Mouse (Mus musculus) liver, postnatal 0 days (tissue): ENCODE measurements around the gene Mug2. TPM values are rescaled to one million over a fixed set of nuclear protein-coding genes. Genes with fewer than 3 reads are reported as not detected.
"Not testable (repeated sequence)": the region's sequence is repeated elsewhere in the genome, so short reads cannot be mapped to it uniquely, and the experiment has no call there.

ENCODE experiments used
- ATAC-seq: fragments of 200-750 bp; cut with Nextera tagmentation; 2 replicates; pipeline ENCODE4 v1.8.0; 2017; ENCODE audit warnings: mild to moderate bottlenecking, moderate library complexity
- DNase-seq: peaks from one replicate; pipeline ENCODE4 v3.0.0-alpha.2; 2016
- H3K27ac ChIP-seq: fragments of 300-500 bp; sonication (generic); 2 replicates; pipeline ENCODE4 v1.5.1; 2014; ENCODE audit warnings: antibody characterized with exemption, moderate library complexity, mild to moderate bottlenecking, low read depth
- H3K27me3 ChIP-seq: fragments of 300-500 bp; sonication (generic); 2 replicates; pipeline ENCODE4 v1.6.1; 2014; ENCODE audit warnings: low read length, control low read depth, mixed read lengths; ENCODE audit not compliant: insufficient read depth
- H3K36me3 ChIP-seq: fragments of 300-500 bp; sonication (generic); replicated peaks from 2 replicates; pipeline ENCODE4 v1.6.1; 2014; ENCODE audit warnings: mild to moderate bottlenecking, control low read depth, low read length, moderate library complexity, mixed read lengths; ENCODE audit not compliant: insufficient read depth
- H3K4me1 ChIP-seq: fragments of 300-500 bp; sonication (generic); 2 replicates; pipeline ENCODE4 v1.6.1; 2014; ENCODE audit warnings: antibody characterized with exemption, mild to moderate bottlenecking, control low read depth; ENCODE audit not compliant: insufficient read depth
- H3K4me2 ChIP-seq: fragments of 300-500 bp; sonication (generic); 2 replicates; pipeline ENCODE4 v1.6.1; 2014; ENCODE audit warnings: low read depth, mild to moderate bottlenecking, low read length, moderate library complexity, mixed read lengths
- H3K4me3 ChIP-seq: fragments of 300-500 bp; sonication (generic); 2 replicates; pipeline ENCODE4 v1.5.1; 2014; ENCODE audit warnings: low read depth, low read length
- H3K9ac ChIP-seq: fragments of 300-500 bp; sonication (generic); replicated peaks from 2 replicates; pipeline ENCODE4 v1.6.1; 2014; ENCODE audit warnings: mild to moderate bottlenecking, moderate library complexity
- H3K9me3 ChIP-seq: fragments of 300-500 bp; sonication (generic); 2 replicates; pipeline ENCODE4 v1.6.1; 2016; ENCODE audit warnings: mild to moderate bottlenecking, control low read depth, low read length, mixed read lengths
- CTCF ChIP-seq: sonication (generic); IDR thresholded peaks from 2 replicates; pipeline ENCODE4 v1.5.1; 2016; ENCODE audit warnings: antibody characterized with exemption, low read depth
- EP300 ChIP-seq: IDR thresholded peaks from 2 replicates; pipeline ENCODE4 v1.6.1; 2016; ENCODE audit warnings: antibody characterized with exemption, low read depth, mild to moderate bottlenecking
- WGBS: fragments of 180-500 bp; shearing (Covaris S2); extraction: QIAGEN DNeasy Blood & Tissue Kit; methylation state at CpG from one replicate; pipeline ENCODE4 v1.1.7; 2014; ENCODE audit not compliant: insufficient replicate concordance; 5-methylcytosine and 5-hydroxymethylcytosine counted together
- polyA plus RNA-seq: library from polyadenylated mRNA; unstranded; fragments of >200 nt; fragmentation: Nextera tagmentation; extraction: Ambion mirVana; gene quantifications from 2 replicates; pipeline ENCODE4 v1.2.1, GENCODE M21; 2015

Gene Mug2
- polyA plus RNA-seq: 1.3 and 1.8 TPM in 2 replicates

- not testable (repeated sequence) for H3K9ac ChIP-seq, ATAC-seq, H3K27ac ChIP-seq, DNase-seq, H3K4me3 ChIP-seq, H3K4me2 ChIP-seq, H3K27me3 ChIP-seq, H3K9me3 ChIP-seq, H3K36me3 ChIP-seq, H3K4me1 ChIP-seq
- WGBS: no CpG with 5 or more reads among the region's 3 CpGs
Observed at GRCm38 (mm10) chr6:122006461-122006860, at the start of gene Mug2. Gene Mug2, plus strand, starts transcription at chr6:122006761.

GRCm38 (mm10) chr6:121957803-121958349 is 48.7 kb upstream of the Mug2 start:
- H3K9me3 ChIP-seq, H3K27me3 ChIP-seq, H3K36me3 ChIP-seq, H3K4me1 ChIP-seq, DNase-seq, ATAC-seq, H3K4me3 ChIP-seq, H3K9ac ChIP-seq, H3K4me2 ChIP-seq, H3K27ac ChIP-seq: not testable (repeated sequence)
- WGBS: 84% methylated on average over 16 of the region's 16 CpGs

GRCm38 (mm10) chr6:121975701-121976100 is 30.9 kb upstream of the Mug2 start:
- Histone ChIP-seq H3K9ac (no peak overlapping the region), H3K27me3 (no peaks in the 10 kb centered on the region), H3K4me1 (no peaks in the 10 kb centered on the region), H3K36me3 (no peaks in the 10 kb centered on the region), H3K9me3 (no peaks in the 10 kb centered on the region), H3K4me2 (no peak overlapping the region), H3K4me3 (no peak overlapping the region), H3K27ac (no peak overlapping the region)
- WGBS: 70% methylated on average over 7 of the region's 7 CpGs
- no peak for TF ChIP-seq EP300
- TF ChIP-seq CTCF: no peak
- no peak for DNase-seq
- no peak for ATAC-seq

GRCm38 (mm10) chr6:122100904-122101303 is 94.3 kb downstream of the Mug2 start:
- H3K4me1 ChIP-seq: no peaks in the 10 kb centered on the region
- H3K4me2 ChIP-seq: no peak overlapping the region
- no peak overlapping the region for H3K4me3 ChIP-seq
- no peaks in the 10 kb centered on the region for H3K27me3 ChIP-seq
- no peak overlapping the region for H3K9ac ChIP-seq
- H3K36me3 ChIP-seq: no peaks in the 10 kb centered on the region
- no peak for ATAC-seq
- WGBS: 73% methylated on average over 4 of the region's 4 CpGs
- H3K27ac ChIP-seq: no peak overlapping the region
- no peak for DNase-seq
- no peak for TF ChIP-seq CTCF
- no peak for TF ChIP-seq EP300
- H3K9me3 ChIP-seq: no peaks in the 10 kb centered on the region

DNA sequence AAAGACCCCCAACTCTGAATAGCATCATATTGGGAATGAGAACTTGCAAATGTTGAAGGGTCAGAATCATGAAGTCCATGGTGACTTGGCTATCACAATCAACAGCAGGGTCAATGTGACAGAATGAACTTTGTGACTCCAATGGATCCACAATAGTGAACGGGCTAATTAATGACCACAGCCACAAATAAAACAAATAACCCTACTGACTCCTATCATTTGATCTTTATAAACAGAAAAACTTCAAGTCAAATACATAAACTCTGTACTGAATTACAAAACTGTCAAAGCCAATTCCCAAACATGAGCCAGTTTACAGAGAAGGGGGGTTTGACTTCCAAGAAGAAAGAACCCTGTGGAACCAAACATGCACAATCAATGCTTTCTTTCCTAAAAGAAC is 95.1 kb downstream of the Mug2 start:
- Histone ChIP-seq H3K27ac (no peak overlapping the region), H3K9me3 (no peaks in the 10 kb centered on the region), H3K9ac (no peak overlapping the region), H3K4me3 (no peak overlapping the region), H3K4me1 (no peaks in the 10 kb centered on the region), H3K4me2 (no peak overlapping the region), H3K27me3 (no peaks in the 10 kb centered on the region), H3K36me3 (no peaks in the 10 kb centered on the region)
- TF ChIP-seq CTCF: no peak
- DNase-seq (no peak), ATAC-seq (no peak)
- WGBS: 59% methylated on average over 1 of the region's 1 CpGs

DNA sequence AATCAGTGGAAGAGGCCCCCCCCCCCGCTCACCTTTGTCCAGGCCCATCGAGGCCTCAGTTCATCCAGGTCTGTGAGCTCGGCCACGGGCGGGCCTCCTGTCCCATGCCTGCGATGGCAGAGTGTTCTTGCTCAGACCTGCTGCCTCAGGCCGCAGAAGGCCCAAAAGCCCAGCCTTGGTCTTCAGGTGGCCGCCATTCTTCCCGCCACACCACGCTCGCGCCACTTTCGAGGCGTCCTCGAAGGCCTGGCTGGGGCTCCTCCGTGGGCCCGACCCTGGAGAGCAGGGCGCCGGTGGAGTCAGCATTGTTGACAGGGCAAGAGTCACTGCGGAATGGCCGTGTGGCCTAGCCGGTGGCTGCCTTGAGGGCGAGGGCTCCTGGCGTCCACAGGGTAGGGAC is 110.4 kb downstream of the Mug2 start:
- H3K9ac ChIP-seq: no peak overlapping the region
- DNase-seq (no peak), ATAC-seq (no peak)
- H3K27me3 ChIP-seq: no peaks in the 10 kb centered on the region
- TF ChIP-seq EP300: no peak
- TF ChIP-seq CTCF: no peak
- H3K4me2 ChIP-seq: no peak overlapping the region
- WGBS: 79% methylated on average over 24 of the region's 24 CpGs
- no peaks in the 10 kb centered on the region for H3K9me3 ChIP-seq
- H3K4me1 ChIP-seq: no peaks in the 10 kb centered on the region
- no peaks in the 10 kb centered on the region for H3K36me3 ChIP-seq
- no peak overlapping the region for H3K4me3 ChIP-seq
- no peak overlapping the region for H3K27ac ChIP-seq

- ATAC-seq: no peak
- H3K9me3 ChIP-seq: no peaks in the 10 kb centered on the region
- no peak overlapping the region for H3K4me3 ChIP-seq
- no peak overlapping the region for H3K27ac ChIP-seq
- H3K4me2 ChIP-seq: no peak overlapping the region
- no peak overlapping the region for H3K9ac ChIP-seq
- DNase-seq: no peak
- no peaks in the 10 kb centered on the region for H3K4me1 ChIP-seq
- no peaks in the 10 kb centered on the region for H3K27me3 ChIP-seq
- TF ChIP-seq EP300 (no peak), CTCF (no peak)
- H3K36me3 ChIP-seq: no peaks in the 10 kb centered on the region
- 51% methylated on average over 2 of the region's 2 CpGs for WGBS
Observed at GRCm38 (mm10) chr6:122129521-122129920, 123.0 kb downstream of the Mug2 start.

Other genes starting within 250 kb of the Mug2 start
- 11.3 and 12.4 TPM in 2 replicates for gene Mug1, start 168.2 kb upstream of the Mug2 start, polyA plus RNA-seq